Mouse (Mus musculus): ENCODE measurements around the gene Kctd3.

Gene Kctd3

GRCm38 (mm10) chr1:189010671-189011070 is 3.0 kb upstream of the Kctd3 start:
- DNase-seq (ENCODE audit: low spot score in 2 of 2), result no peak

DNA sequence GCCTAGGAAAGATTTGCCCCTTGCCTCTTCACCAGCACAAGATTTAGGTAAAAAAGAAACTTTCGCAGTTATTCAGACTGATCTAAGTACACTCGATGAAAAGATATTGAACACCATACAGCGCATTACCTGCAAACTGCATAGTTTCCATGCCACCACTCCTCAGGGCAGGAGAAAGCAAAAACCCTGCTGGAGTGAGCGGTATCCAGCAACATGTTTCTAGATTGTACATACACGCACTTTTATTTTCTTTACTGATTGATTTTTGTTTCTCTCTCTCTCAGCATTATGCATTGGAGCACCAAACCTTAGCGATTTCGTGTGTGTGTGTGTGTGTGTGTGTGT is 311 bp upstream of the Kctd3 start:
- no peak for DNase-seq (ENCODE audit: low spot score in 2 of 2)

GRCm38 (mm10) chr1:189006826-189007225 is 815 bp downstream of the Kctd3 start:
- no peak for DNase-seq (ENCODE audit: low spot score in 2 of 2)

DNA sequence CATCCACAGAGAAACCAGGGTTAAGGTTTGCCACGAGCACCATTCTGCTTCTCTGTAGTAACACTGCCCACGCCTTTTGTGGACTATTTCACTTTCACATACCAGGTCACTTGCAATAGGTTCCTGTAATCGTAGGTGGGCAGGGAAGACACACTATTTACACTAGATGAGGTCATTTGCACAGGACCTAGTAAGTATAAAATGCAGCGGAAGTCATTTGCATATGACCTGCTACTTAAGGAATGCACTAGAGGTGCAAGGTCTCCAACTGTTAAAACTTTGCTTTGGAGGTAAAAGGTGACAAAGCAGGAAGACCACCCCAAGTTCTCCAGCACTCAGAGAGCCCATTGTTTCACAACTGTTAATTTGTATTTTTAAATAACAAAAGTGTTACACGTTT is 1.4 kb downstream of the Kctd3 start:
- DNase-seq (ENCODE audit: low spot score in 2 of 2), result no peak

GRCm38 (mm10) chr1:189004774-189005173 is 2.9 kb downstream of the Kctd3 start:
- no peak for DNase-seq (ENCODE audit: low spot score in 2 of 2)

DNA sequence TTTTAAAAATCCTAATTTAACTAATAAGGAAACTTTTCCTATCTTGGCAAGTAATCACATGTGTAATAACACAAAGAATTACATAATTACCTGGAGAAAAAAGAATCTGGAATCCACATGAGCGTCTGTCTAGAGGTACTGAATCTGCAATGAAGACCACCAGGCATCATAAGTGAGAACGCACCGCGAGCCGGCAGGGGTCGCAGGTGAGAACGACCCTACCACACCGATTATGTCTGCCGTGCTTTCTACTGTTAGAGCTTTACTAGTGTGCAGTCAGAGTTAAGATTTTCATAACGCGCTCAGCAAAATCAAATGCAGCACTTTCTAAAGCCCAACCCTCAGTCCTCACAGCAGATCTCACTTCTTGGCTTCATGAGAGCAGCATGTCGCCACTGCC is 5.8 kb downstream of the Kctd3 start:
- DNase-seq (ENCODE audit: low spot score in 2 of 2), result no peak

GRCm38 (mm10) chr1:188999981-189000380 is 7.7 kb downstream of the Kctd3 start:
- no peak for DNase-seq (ENCODE audit: low spot score in 2 of 2)

- DNase-seq (ENCODE audit: low spot score in 2 of 2), result no peak
Observed at GRCm38 (mm10) chr1:188997921-188998320, 9.7 kb downstream of the Kctd3 start.

DNA sequence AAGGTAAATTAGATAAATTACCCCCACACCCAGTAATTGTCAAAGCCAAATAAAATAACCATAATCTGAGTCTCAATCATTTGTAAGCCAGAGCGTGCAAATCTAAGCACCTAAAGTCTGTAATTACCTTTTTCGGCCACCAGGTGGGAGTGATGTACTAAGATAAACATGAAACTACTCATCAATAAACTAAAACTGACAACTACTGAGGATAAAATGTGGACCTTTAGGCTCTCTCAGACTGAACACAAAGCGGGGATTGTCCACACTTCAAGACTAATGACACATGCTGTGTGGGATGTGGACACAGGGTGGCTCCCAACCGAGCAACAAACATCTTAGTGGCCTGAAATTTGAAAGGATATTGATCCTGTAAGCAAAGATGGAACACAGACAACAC is 14.4 kb downstream of the Kctd3 start:
- peak in 1 of 2 experiments; percentile 57 for DNase-seq (ENCODE audit: low spot score in 2 of 2)

DNA sequence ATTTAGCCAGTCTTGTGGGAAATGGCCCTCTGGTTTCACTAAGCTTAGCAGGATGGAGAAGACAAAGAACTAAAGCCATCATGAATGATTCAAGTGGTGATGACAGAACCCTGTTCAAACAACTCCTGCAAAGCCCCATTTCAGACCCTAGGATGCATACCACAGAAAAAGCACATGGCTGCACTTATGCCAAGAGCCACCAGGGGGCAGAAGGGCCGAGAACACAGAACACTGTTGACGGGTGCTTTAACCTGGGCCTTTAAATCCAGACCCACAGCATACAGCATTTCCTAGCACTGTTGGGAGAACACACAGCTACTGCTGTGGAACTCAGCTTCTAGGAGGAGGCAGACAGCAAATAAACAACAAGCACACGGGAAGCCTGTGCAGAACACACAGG is 27.6 kb downstream of the Kctd3 start:
- no peak for DNase-seq (ENCODE audit: low spot score in 2 of 2)

DNA sequence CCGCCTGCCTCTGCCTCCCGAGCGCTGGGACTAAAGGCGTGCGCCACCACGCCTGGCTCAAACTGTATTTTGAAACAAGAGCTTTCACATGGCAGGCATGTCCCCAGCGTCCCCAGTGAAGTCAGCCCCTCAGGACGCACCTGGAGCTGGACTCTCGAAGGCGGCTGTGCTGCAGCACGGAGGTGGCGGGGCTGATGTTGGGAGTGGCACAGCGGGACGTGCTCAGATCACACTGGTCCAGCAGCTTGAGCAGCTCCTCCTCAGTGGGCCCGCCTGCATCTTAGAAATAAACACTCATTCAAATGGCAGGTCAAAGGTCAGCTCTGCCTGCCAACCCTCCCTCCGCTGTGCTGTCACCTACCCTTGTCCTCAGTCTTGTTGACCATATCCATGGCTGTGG is 33.7 kb downstream of the Kctd3 start:
- DNase-seq (ENCODE audit: low spot score in 2 of 2), result no peak

GRCm38 (mm10) chr1:188973078-188973477 is 34.6 kb downstream of the Kctd3 start:
- peak in 1 of 2 experiments; percentile 43 for DNase-seq (ENCODE audit: low spot score in 2 of 2)

DNA sequence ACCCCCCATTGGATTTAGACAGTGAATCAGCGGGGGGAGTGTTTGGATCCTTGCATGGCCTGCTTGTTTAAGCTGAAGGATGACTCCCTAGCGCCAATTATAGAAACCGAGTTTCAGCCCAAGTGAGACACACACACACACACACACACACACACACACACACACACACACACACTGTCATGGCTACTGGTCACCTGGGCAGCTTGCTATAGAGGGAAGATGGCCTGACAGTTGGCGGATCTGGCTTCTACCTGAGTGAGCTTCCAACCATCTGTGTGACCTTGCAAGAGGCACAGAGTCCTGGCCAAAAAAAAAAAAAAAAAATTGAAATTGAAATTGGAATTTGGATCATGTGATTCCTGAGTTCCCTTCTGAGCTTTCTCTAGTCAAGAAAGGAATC is 55.1 kb downstream of the Kctd3 start:
- DNase-seq (ENCODE audit: low spot score in 2 of 2), result no peak

DNA sequence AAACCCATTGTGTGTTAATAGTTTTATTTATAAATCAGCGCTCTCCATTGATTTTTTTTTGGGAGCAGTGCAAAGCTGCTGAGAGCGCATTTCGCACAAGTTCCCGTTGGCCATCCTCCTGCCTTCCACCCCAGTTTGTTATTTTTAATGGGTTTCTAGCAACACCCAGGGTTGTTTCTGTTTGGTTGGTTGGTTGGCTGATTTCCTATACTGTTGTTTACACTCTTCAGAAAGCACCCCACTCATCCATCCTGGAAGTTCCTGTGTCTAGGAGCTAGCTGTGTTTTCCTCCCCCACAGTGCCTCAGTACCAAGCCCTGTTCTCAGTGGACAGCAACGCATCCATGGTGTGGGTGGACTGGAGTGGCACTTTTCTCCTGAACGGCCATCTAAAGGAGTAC is 56.5 kb downstream of the Kctd3 start:
- DNase-seq (ENCODE audit: low spot score in 2 of 2), result no peak

DNA sequence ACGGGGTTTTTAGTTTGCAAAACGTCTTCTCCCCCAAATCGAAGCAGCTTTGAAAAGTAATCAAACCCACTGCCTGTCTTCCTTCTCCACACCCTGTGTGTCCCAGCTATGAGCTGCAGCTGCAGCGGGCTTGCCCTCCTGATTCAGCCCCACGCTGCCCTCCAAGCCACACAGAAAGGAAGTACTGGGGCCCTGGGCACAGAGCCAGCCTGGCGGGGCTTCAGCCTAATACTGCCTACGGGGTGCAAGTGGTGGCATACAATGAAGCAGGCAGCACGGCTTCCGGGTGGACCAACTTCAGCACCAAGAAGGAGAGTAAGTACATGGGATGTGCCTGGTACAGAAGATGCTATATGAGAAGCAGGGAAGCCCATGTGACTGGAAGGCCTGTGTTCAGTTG is 59.4 kb downstream of the Kctd3 start:
- DNase-seq (ENCODE audit: low spot score in 2 of 2), result no peak

DNA sequence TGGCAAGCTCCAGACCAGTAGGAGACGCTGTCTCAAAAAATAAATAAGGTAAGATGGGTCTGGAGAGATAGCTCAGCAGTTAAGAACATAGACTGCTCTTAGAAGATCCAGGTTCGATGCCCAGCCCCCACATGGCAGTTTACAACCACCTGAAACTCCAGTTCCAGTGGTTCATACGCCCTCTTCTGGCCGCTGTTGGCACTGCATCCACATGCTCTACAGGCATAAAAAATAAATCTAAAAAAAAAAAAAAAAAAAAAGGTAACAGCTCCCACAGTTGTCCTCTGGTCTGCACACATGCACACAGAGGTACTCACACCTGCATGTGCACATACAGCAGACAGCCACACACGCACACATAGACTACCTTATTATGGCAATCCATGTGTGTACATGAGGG is 59.8 kb downstream of the Kctd3 start:
- DNase-seq (ENCODE audit: low spot score in 2 of 2), result no peak

- no peak for DNase-seq (ENCODE audit: low spot score in 2 of 2)
Observed at GRCm38 (mm10) chr1:188946849-188947248, 60.8 kb downstream of the Kctd3 start.

DNA sequence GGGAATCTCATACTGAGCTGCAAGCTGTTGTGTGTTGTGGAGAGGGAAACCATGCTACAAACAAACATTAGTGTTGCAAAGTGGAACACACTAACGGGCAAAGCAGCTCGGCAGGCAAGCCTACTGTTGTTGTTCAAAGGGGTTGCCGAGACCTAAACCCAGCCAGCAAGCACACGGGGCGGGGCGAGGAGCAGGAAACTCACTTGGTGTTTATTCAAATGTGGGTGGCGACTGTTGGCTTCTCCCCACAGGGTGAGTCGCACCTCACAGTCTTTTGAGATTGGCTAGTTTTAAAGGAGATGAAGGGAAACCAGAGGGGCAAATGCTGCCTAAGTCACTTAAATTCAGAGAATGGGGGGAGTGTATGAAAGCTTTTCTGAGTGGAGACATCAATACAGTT is 62.3 kb downstream of the Kctd3 start:
- no peak for DNase-seq (ENCODE audit: low spot score in 2 of 2)

- DNase-seq (ENCODE audit: low spot score in 2 of 2), result no peak
Observed at GRCm38 (mm10) chr1:188937246-188937780, 70.3 kb downstream of the Kctd3 start.

Data from urinary bladder, postnatal 4 days (tissue).